ENCODE assay signal across 25 mouse cellular contexts in the genomic region with DNA sequence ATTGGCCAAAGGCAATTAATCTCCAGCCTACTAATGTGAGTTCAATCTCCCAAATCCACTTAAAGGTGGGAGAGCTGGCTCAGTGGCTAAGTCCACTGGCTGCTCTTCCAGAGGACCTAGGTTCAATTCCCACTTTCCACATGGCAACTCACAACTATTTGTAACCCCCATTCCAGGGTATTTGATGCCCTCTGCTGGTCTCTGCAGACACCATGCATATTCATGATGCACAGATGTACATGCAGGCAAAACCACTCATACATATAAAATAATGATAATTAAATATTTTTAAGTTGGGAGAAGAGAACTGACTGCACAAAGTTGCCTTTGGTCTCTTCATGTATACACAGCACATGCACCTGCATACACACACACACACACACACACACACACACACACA.
"Had no signal": no experiment of that assay in that cellular context is flagged by ENCODE, and none has a peak within 500 bp of the region (broad histone marks: within the 10 kb centered on the region; RNA-seq: fewer than 3 reads in every experiment).

No protein-coding gene starts in this region.

- H3K27ac ChIP-seq: heart, embryonic 10.5 days; hindbrain, embryonic 10.5 days; hindbrain, embryonic 12.5 days; hindbrain, embryonic 15.5 days; hindbrain, postnatal 0 days; kidney, embryonic 15.5 days; kidney, postnatal 0 days; limb, embryonic 13.5 days; limb, embryonic 15.5 days; liver, embryonic 12.5 days; liver, embryonic 14.5 days had no signal

- ATAC-seq: hindbrain, postnatal 0 days; intestine, embryonic 16.5 days; liver, embryonic 12.5 days had no signal

- DNase-seq: gastrocnemius, postnatal 25 days; heart, adult 18-20 months; heart, postnatal 10 days; heart, postnatal 4 days; kidney, adult 11 months; kidney, adult 2 months; kidney, adult 9 months; kidney, postnatal 14 days; kidney, postnatal 36 days; layer of hippocampus, adult 9-11 months; layer of hippocampus, postnatal 36 days; left cerebral cortex, postnatal 4 days had no signal

- H3K27me3 ChIP-seq: heart, embryonic 12.5 days; hindbrain, embryonic 12.5 days; hindbrain, embryonic 15.5 days; kidney, embryonic 15.5 days; limb, embryonic 13.5 days; limb, embryonic 15.5 days; liver, embryonic 12.5 days had no signal

- H3K9me3 ChIP-seq: heart, embryonic 10.5 days; hindbrain, embryonic 10.5 days; hindbrain, embryonic 12.5 days; hindbrain, embryonic 15.5 days; kidney, embryonic 15.5 days; limb, embryonic 13.5 days; limb, embryonic 15.5 days; liver, embryonic 12.5 days had no signal

- H3K4me3 ChIP-seq: heart, embryonic 10.5 days; heart, embryonic 12.5 days; hindbrain, embryonic 10.5 days; hindbrain, embryonic 12.5 days; hindbrain, embryonic 15.5 days; kidney, embryonic 15.5 days; limb, embryonic 13.5 days; limb, embryonic 15.5 days; liver, embryonic 12.5 days had no signal

- H3K36me3 ChIP-seq: heart, embryonic 10.5 days; heart, embryonic 12.5 days; hindbrain, embryonic 10.5 days; hindbrain, embryonic 12.5 days; hindbrain, embryonic 15.5 days; kidney, embryonic 15.5 days; limb, embryonic 13.5 days; limb, embryonic 15.5 days; liver, embryonic 12.5 days had no signal

- H3K4me2 ChIP-seq: heart, embryonic 12.5 days; hindbrain, embryonic 12.5 days; hindbrain, embryonic 15.5 days; kidney, embryonic 15.5 days; limb, embryonic 13.5 days; limb, embryonic 15.5 days; liver, embryonic 12.5 days had no signal

- H3K4me1 ChIP-seq: heart, embryonic 10.5 days; heart, embryonic 12.5 days; hindbrain, embryonic 10.5 days; hindbrain, embryonic 12.5 days; hindbrain, embryonic 15.5 days; kidney, embryonic 15.5 days; limb, embryonic 13.5 days; limb, embryonic 15.5 days; liver, embryonic 12.5 days had no signal

- H3K9ac ChIP-seq: heart, embryonic 12.5 days; hindbrain, embryonic 12.5 days; hindbrain, embryonic 15.5 days; kidney, embryonic 15.5 days; limb, embryonic 13.5 days; limb, embryonic 15.5 days; liver, embryonic 12.5 days; liver, embryonic 14.5 days had no signal
